Mouse (Mus musculus): Measurements from ENCODE around the gene Scg3.
"Not testable (repeated sequence)": the region's sequence is repeated elsewhere in the genome, so short reads cannot be mapped to it uniquely, and the experiment has no call there.

Scg3 gene

DNA sequence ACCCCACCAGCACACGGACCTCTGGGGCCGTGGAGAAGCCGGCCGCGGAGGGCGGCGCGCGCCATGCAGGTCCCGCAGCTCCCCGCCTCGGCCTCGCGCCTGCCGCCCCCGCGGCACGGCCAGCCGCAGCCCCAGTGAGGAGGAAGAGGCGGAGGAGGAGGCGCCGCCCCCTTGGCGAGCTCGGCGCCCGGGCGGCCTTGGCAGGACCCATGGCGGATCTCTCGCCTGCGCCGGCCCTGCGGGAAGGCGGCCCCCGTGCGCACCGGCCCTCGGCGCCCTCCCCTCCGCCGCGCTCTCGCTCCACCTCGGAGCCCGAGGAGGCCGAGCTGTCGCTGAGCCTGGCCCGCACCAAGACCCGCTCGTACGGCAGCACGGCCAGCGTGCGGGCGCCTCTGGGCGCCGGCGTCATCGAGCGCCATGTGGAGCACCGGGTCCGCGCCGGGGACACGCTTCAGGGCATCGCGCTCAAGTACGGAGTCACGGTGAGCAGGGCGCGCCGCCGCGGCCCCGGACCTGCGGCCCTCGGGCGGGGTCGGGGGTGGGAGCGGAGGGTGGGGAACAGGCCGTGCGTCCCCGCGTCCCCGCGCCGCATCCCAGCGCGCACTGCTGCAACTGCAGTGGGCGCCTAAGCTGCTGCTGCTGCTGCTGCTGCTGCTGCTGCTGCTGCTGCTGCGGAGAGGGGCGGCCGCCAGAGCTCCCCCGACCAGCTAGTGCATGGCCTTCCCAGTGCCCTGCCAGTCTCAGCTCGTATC, 58.1 kb downstream of the Scg3 start, which contains the start of gene Lysmd2:
Gene Lysmd2 (plus strand): TSS at position 186 of the 752 bp plus-strand sequence.
- in situ Hi-C loops (cut with MseI, MboI) = no loop called here

- in situ Hi-C loops (cut with MseI, MboI) = no loop called here
Observed at GRCm38 (mm10) chr9:75624983-75625555, 58.8 kb downstream of the Scg3 start.

- in situ Hi-C loops (cut with MseI, MboI) = no loop called here
Observed at GRCm38 (mm10) chr9:75621428-75621827, 62.4 kb downstream of the Scg3 start.

- in situ Hi-C loops (cut with MseI, MboI) = not testable (repeated sequence)
Observed at GRCm38 (mm10) chr9:75619761-75620160, 64.1 kb downstream of the Scg3 start.

DNA sequence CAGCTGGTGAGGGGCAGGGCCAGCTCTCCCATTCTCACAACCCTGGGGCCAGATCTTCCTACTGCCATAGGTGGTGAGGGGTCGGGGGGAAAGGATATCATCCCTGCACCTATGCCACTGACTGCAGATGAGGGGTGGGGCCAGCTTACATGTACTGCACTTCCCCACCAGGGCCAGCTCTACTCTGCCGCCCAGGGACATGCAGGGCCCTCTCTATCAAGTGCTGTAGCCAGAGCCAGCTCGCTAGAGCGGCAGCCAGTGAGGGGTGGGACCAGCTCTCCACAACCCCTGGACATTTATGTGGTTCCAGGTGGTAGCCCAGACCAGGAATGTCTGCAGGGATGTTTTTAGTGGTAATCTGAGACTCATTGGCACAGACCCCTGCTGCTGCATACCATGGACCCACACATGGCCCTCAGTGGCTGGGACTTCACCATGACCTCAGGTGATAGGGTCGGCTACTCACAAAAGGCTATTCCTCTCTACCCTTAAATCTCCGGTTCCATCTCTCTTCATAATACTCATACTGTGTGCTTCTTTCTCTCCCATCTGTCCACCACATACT, 64.9 kb downstream of the Scg3 start:
- in situ Hi-C loops (cut with MseI, MboI) = no loop called here

DNA sequence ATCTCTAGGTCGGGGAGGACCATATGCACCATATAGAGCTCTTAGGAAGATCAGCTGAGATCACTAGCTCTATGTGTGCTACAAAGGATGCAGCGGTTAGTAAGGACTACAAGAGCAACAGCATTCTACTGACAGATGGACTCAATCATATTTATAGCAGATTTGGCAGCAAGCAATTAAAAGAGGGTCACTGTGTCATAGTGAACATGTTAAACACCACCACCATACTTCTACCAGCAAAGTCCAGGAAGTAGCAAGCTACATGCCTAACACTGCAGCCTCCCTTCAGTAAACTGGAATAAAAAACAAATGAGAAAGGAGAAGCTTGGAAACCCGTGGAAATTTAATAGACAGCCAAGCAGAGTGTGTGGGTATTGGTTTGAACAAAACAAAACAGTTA, 67.3 kb downstream of the Scg3 start:
- in situ Hi-C loops (cut with MseI, MboI) = no loop called here

DNA sequence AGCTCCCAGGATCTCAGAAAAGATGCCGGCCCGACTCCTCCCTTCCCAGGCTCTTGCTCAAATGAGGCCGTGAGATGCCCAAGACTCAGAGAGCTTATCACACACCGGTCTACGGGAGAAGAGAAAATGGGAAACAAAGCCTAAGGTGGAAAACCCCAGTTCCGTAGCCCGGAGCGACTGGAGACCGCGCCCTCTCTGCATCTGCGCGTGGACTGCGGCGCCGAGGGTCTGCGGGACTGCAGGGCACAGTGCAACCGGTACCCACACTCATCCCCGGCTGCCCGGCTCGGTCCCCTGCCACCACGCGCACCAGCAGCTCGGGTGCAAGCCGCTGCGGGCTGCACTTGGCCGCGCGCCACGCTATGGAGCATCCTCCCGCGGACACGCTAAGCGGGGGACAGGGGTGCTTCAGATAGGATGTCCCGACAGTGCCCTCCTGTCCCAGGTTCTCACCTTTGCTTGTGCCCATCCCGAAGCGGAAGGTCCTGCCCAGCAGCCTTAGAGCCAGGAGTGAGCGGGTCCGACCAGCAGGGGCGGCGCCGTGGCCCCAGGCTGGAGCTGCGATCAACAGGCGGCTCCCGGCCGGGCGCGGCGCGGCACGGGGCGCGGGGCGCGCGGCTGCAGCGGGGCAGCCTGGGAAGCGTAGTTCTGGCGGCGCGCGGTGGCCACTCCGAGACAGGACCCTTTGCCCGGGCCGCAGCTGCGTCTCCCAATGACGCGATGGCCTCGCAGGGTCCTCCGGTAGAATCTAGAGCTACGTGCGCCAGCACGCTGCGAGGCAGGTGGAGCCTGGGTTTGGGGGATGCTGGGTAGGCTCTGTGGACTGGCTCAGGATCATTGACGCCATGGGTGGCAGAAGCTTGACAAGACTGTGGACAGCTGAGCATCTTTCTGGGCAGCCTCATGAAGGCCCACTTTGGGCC, 73.0 kb downstream of the Scg3 start, which contains the start of gene Tmod2:
Gene Tmod2 (minus strand): TSS at position 755 of the 923 bp plus-strand sequence.
- in situ Hi-C loops (cut with MseI, MboI) = no loop called here

GRCm38 (mm10) chr9:75609965-75610364, 73.9 kb downstream of the Scg3 start:
- in situ Hi-C loops (cut with MseI, MboI) = no loop called here

DNA sequence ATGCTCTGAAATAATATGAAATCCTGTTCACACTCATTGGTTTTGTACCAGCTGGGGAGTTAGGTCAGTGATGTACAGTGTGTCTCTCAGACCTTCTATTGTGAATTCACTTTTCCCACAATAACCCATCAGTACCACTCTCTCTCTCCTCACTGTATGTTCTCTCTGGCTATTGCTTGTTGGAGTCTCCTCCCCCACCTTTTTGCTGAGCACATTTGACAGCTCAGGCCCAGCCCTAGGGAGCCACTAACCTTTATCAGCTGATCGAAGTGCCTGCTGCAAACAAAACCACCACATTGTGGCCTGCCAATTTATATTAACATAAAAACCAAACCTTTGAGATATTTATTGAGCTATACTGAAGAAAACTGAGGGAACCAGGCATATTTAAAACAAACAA, 74.4 kb downstream of the Scg3 start:
- in situ Hi-C loops (cut with MseI, MboI) = no loop called here

- in situ Hi-C loops (cut with MseI, MboI) = no loop called here
Observed at GRCm38 (mm10) chr9:75607496-75607895, 76.4 kb downstream of the Scg3 start.

DNA sequence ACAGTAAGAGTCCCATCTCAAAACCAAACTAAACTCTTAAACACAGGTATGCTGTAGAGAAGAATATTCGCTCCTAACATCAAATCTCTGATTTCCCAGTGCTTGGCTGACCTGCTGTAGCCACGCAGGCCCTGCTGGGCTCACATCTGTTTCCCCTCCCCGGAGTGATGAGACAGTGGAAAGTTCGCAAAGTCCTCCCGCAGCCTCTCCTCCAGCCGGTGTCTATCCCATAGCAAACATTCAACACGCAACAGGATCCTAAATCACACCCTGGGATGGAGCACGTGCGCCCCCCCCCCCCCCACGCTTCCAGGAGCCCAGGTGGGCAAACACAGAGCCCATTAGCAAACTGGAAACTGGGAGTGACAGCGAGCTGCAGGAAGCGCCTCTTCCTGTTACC, 82.3 kb downstream of the Scg3 start:
- in situ Hi-C loops (cut with MseI, MboI) = no loop called here

DNA sequence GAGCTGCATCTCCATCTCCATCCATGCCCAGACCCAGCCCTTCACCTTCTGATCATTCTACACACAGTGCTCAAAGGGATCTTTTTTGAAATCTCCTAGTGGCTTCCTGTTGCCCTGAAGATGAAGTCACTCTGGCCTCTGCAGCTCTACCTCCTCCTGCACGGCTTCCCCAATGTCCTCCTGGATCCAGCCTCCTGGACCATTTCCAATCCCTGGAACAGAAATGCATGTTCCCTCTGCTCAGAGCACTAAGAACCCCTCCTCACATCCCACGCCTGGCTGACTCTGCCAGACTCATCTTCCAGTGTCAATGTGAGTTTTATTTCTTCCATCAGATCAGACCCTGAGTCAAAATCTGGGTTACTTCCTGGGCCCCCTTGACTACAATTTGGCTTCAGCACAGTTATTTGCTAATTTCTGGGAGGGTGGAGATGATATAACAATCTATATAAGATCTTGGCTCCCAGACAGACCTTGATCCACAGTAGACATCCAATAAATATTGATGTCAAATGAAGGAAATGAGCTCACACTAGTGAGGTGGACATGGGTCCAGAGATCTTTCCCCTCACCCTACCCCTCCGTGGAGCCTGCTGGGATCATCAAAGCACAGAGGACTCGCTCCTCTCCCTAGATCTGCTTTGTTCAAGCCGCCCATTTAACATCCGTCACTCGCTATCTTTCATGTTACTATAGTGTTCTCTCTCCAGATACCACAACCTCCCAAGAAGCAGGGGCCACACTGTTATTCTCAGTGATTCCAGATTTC, 83.5 kb downstream of the Scg3 start:
- in situ Hi-C loops (cut with MseI, MboI) = no loop called here

DNA sequence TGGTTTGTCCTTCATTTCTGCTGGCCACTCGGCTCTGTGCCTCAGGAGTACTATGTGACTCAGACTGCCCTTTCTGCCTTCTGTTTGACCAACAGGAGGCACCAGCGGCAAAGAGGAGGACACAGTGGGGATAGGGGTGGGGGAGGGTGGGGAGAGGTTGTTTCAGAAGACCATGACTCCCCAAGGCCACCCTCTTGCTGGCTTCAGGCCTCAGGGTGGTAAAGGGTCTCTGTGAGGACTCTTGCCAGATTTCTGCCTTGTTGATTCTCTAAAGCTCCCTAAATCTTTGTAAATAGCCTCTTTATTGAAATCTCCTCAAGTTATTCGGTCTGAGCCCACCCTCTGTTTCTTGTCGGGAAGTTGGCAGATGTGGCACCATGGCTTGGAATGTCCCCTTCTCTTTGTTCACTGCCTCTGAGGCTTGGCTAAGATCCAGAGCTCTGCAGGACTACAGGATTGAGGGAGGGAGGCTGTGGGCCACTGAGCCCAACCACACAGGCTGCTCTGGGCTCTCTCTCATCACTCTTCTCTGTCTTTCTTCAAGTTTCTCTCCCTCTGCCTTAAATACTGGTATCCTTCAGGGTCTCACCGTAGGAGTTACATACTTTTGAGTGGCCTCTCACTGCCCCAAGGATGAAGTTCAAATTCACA, 84.5 kb downstream of the Scg3 start:
- in situ Hi-C loops (cut with MseI, MboI) = no loop called here

GRCm38 (mm10) chr9:75597596-75597995, 86.3 kb downstream of the Scg3 start:
- in situ Hi-C loops (cut with MseI, MboI) = no loop called here

DNA sequence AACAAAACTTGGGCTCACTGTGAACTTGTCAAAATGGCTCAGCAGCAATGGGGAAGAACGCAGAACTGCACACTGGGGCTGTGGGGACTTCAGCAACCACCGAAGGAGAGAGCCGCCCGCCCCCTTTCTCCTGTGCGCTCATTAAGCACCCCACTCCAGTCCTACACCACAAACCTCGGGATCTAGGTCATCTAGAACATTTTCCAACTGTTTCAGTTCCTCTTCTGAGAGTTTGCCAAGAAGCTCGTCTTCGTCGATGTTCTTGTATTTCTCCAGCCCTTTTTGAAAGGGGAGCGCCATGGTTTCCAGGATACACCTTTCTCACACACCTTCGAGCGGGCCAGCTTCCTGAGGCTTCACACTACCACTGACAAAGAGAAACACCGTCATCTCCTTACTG, 86.8 kb downstream of the Scg3 start:
- in situ Hi-C loops (cut with MseI, MboI) = no loop called here

DNA sequence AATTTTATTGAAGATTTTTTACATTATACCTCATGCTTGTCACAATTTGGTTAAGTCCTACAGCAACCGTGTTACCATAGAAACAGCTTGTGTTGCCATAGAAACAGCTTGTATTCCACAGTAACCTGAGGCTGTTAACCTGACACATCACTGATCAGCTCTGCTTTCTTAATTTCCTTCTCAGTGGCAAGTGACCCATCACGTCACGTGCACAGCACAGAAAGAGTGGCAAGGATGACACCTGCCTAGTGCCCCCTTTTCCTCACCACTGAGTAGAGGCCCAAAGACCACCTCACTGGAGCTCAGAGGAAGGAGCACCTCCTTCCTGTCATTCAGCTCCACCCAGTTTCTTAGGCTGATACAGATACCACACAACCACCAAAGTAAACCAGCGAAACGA, 90.4 kb downstream of the Scg3 start:
- in situ Hi-C loops (cut with MseI, MboI) = no loop called here
